Mouse (Mus musculus) lung, postnatal 36 days (tissue): ENCODE results near the gene Rph3a.

Source experiments
- DNase-seq: peaks from one replicate; pipeline ENCODE4 v3.0.0; 2022; ENCODE audit warnings: mixed read lengths

Rph3a gene

GRCm38 (mm10) chr5:121009811-121010569 lies at the start of gene Rph3a:
Gene Rph3a, minus strand, starts transcription at chr5:121010092.
- DNase-seq, result no peak

GRCm38 (mm10) chr5:121058261-121058660 lies 48.4 kb upstream of the Rph3a start:
- DNase-seq, result no peak

- no peak for DNase-seq
Observed at GRCm38 (mm10) chr5:121053886-121054285, 44.0 kb upstream of the Rph3a start.

GRCm38 (mm10) chr5:121041791-121042190 lies 31.9 kb upstream of the Rph3a start:
- DNase-seq, result no peak

- DNase-seq, result no peak
Observed at GRCm38 (mm10) chr5:121039465-121039864, 29.6 kb upstream of the Rph3a start.

- no peak for DNase-seq
Observed at GRCm38 (mm10) chr5:121030161-121030560, 20.3 kb upstream of the Rph3a start.

- DNase-seq, result no peak
Observed at GRCm38 (mm10) chr5:121019505-121019904, 9.6 kb upstream of the Rph3a start.

GRCm38 (mm10) chr5:121017699-121018098 lies 7.8 kb upstream of the Rph3a start:
- no peak for DNase-seq

GRCm38 (mm10) chr5:121016405-121016804 lies 6.5 kb upstream of the Rph3a start:
- no peak for DNase-seq

GRCm38 (mm10) chr5:121014496-121014895 lies 4.6 kb upstream of the Rph3a start:
- DNase-seq, result no peak

GRCm38 (mm10) chr5:121011962-121012361 lies 2.1 kb upstream of the Rph3a start:
- no peak for DNase-seq

- peak; percentile 2 for DNase-seq
Observed at GRCm38 (mm10) chr5:121009406-121009805, 486 bp downstream of the Rph3a start.

- DNase-seq, result no peak
Observed at GRCm38 (mm10) chr5:121008411-121009239, 1.3 kb downstream of the Rph3a start.

- DNase-seq, result no peak
Observed at GRCm38 (mm10) chr5:121007563-121007962, 2.3 kb downstream of the Rph3a start.

GRCm38 (mm10) chr5:121007130-121007529 lies 2.8 kb downstream of the Rph3a start:
- no peak for DNase-seq

- no peak for DNase-seq
Observed at GRCm38 (mm10) chr5:121006176-121006575, 3.7 kb downstream of the Rph3a start.

GRCm38 (mm10) chr5:121003781-121004180 lies 6.1 kb downstream of the Rph3a start:
- no peak for DNase-seq

- no peak for DNase-seq
Observed at GRCm38 (mm10) chr5:120999573-120999972, 10.3 kb downstream of the Rph3a start.

GRCm38 (mm10) chr5:120988373-120988772 lies 21.5 kb downstream of the Rph3a start:
- no peak for DNase-seq

GRCm38 (mm10) chr5:120983029-120983428 lies 26.9 kb downstream of the Rph3a start:
- no peak for DNase-seq

GRCm38 (mm10) chr5:120981211-120981610 lies 28.7 kb downstream of the Rph3a start:
- DNase-seq, result no peak

- DNase-seq, result no peak
Observed at GRCm38 (mm10) chr5:120980116-120980515, 29.8 kb downstream of the Rph3a start.

GRCm38 (mm10) chr5:120976138-120976537 lies 33.8 kb downstream of the Rph3a start:
- DNase-seq, result no peak

GRCm38 (mm10) chr5:120974522-120974921 lies 35.4 kb downstream of the Rph3a start:
- no peak for DNase-seq
